Mouse (Mus musculus) heart, adult 18-20 months (tissue): ENCODE results near the gene Zdhhc18. TPM values are rescaled to one million over a fixed set of nuclear protein-coding genes. Genes with fewer than 3 reads are reported as not detected.

Experiments
- DNase-seq, 2 experiments: peaks; one replicate each; pipeline ENCODE4 v3.0.0; 2021 to 2022; ENCODE audit warnings: mixed read lengths in 1 of 2
- total RNA-seq, 2 experiments: library from RNA; stranded (reverse); gene quantifications; 2 replicates each; pipeline ENCODE4 v1.2.3; 2021

The Zdhhc18 gene
- total RNA-seq, 2 experiments from 2014 or later = 20.9 to 31.7 TPM

- no peak for DNase-seq
Measured at GRCm38 (mm10) chr4:133604175-133604574, 45.8 kb downstream of the Zdhhc18 start.

DNA sequence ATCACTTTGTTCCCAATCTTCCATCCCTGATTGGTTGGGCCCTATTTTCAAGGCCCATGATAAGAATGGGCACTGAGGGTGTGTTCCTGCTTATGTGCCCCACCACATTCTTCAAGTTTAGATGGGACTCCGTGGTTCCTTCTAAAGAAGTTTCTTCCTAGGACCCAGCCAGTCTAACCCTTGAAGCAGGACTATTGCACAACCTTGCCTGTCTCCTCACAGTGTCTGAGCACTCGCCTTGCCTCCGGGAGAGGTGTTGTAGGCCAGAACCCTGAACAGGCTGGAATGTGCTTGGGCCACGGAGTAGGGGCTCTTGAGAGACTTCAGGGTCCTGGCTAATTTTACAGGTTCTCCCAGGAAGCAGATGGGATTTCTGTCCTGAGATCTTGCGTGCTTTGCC lies 46.9 kb downstream of the Zdhhc18 start:
- no peak for DNase-seq

DNA sequence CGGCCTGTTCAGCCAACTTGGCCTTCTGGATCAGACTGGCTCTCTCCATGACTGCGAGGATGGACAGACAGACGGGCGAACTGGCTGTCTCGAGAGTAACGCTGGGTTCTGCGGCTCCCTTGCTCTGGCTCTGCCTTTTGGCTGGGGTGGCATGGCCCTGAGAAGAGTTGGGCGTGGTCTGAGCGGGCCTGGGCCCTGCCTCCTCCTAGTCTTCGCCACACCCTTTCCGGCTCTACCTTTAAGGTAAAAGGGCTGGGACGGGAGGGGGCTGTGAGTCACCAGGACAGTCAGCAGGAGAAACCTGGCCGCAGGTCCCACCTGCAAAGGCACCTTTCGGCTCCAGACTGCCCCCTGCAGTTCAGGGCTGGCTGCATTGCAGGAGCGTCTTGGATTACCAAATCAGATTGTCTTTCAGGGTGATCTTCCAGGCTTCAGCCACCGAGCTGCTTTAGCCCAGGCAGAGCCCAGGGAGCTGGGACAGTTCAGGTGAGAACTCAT lies 48.2 kb downstream of the Zdhhc18 start, which contains the start of gene Sfn:
Sfn (minus strand) TSS at position 448 of the 498 bp plus-strand sequence.
- DNase-seq = peak in 1 of 2 experiments; percentile 48

DNA sequence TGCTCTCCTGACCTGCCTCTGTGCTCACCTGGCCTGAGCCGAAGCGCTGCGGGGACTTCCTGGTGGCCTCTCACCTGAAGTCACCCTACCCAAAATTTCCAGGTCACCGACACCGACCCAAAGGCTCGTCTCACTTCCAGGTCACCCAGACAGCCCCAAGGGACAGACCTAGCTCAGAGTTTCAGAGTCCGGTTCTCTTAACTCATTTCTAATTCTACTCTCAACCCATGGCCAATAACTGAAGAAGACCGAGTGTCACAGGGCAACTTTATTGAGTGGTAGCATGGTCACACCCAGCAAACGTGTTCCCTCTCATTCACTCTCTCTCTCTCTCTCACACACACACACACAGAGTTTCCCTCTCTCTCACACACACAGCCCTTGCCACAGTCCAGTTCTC lies 49.6 kb downstream of the Zdhhc18 start:
- DNase-seq = no peak

DNA sequence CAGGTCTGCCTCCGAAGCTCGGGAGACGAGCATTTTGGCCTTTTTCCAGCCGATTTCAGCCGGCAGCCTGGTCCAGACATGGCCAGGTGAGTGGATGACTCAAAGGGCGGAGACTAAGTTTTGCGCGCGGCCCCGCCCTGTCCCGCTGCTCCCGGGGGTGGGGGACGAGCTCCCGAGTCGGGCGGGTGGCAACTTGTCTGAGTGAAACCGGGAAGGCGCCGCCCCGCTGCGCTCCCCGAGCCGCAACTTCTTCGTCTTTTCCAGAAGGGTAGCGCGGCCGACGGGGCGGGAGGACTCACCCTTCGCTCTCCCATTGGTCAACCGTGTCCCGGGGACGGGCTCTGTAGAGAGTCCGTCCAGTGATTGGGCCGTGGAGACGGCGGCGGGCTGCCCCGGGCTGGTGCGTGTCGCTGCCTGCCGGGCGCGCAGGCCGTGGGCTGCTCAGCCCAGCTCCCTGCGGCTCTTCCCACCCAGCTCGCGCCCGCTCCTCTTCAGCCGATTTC lies 50.3 kb downstream of the Zdhhc18 start:
- peak; percentile 93 to 97 for DNase-seq

GRCm38 (mm10) chr4:133599116-133599515 lies 50.8 kb downstream of the Zdhhc18 start:
- no peak for DNase-seq

DNA sequence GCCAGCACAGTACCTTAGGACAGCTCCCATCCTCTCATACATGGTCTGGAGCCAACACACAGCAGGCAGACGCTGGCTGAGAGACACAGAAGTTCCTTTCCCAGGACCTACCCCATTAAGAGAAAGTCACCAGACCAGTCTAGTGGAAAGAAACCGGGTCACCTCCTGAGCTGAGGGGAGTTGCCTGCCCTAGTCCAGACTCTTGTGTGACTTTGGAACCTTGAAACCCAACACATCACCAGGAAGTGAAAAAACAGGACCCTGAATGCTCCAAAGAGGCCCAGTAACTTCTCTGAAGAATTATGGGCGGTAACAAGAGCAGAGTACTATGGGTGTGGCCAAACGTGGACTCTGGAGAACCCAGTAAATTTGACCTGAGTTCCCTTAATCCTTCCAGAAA lies 51.3 kb downstream of the Zdhhc18 start:
- DNase-seq = no peak

DNA sequence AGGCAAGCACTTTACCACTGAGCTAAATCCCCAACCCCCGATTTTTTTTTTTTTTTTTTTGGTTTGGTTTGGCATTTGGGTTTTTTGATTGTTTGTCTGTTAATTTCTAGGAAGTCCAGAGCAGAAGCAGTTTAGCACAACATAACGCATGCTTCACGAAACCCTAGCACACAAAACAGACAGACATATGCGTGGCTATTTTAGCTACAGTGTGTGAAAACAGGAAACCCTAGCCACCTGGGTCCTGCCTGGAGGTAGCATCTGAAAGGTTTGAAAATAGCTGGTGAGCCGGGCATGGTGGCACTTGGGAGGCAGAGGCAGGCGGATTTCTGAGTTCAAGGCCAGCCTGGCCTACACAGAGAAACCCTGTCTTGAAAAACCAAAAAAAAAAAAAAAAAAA lies 53.9 kb downstream of the Zdhhc18 start:
- DNase-seq = no peak

DNA sequence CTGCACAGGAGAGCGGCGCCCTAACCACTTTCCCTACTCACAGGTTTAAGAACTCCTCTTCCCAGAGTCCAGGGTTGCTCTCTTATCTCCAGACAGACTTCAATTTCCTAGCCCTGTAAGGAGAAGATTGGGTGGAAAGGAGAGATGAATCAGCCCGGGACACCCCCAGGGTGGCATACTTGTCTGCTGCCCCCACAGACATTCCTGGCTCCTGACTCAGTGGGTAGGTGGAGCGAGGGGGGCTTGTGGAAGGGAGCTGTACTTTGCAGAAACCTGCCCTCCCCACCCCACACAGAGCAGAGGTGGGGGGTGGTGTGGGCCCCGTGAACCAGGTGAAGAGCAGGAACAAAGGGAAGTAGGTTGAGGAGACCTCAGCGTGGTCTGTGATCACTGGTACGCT lies 54.4 kb downstream of the Zdhhc18 start:
- no peak for DNase-seq

GRCm38 (mm10) chr4:133592570-133592969 lies 57.4 kb downstream of the Zdhhc18 start:
- peak; percentile 62 to 84 for DNase-seq

GRCm38 (mm10) chr4:133584059-133584951 lies 65.6 kb downstream of the Zdhhc18 start, which contains the start of gene Gpn2:
Gpn2 (plus strand) TSS chr4:133584362.
- DNase-seq = peak; percentile 88 to 90

DNA sequence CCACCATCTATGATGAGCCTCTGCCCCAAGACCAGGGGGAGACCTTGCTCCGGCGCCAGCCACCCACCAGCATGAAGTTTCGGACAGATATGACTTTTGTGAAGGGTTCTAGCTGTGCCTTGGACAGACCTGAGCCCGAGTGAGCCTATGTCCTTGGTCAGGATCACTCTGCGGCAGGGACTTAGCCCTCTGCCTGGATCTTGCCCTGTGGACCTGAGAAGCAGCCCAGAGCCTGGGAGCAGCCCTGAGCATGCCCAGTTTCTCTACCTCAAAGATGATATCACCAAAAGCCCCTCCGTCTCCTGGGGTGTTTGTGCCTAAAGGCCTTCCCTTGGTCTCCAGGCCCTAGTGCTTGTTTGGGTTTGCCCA lies 66.3 kb downstream of the Zdhhc18 start:
- no peak for DNase-seq

DNA sequence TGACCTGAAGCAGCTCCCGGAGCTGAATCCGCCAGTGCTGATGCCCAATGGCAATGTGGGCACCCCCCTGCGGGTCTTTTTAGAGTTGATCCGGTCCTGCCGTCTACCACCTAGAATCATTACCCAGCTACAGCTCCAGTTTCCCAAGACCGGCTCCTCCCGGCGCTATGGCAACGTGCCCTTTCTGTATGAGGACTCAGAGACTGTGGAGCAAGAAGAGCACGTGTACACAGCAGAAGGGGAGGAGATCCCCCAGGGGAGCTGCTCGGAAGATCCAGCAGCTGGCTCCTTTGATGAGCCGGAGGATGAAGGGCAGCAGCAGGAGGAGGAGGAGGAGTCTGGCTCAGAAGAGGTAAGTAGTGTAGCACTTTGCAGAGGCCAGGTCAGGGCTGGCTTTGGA lies 72.0 kb downstream of the Zdhhc18 start:
- DNase-seq = no peak

- no peak for DNase-seq
Measured at GRCm38 (mm10) chr4:133574843-133575202, 75.1 kb downstream of the Zdhhc18 start.

DNA sequence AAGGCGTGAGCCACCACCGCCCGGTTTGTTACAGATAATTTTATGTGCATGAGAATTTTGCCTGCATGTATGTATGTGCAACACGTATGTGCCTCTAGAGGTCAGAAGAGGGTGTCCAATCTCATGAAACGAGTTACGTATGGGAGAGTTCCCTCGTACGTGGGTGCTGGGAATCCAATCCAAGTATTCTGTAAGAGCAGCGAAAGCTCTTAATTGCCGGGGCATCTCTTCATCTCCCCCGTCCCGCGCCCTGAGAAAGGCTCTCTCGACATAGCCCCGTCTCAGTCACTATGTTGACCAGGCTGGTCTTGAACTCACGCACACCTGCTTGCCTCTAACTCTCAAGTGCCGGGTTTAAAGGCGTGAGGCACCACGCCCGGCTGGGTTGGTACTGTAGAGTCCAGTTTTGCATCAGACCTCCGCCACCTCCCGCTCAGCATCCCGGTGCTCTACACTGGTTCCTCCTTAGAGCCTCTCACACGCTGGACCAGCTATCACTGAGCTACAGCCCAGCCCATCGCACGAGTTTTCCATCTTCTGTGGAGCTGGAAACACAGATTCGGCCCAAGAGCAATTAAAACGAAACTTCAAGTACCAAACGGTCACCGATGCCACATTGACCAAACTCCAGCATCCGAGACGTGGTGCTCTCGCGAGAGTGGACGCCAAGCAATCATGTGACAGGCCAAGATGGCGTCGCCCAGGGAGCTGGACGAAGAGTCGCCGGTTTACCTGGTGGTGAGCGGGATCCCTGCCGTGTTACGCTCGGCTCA lies 75.7 kb downstream of the Zdhhc18 start, which contains the start of gene Gpatch3:
Gpatch3 (plus strand) TSS at position 676 of the 773 bp plus-strand sequence.
- peak; percentile 93 to 96 for DNase-seq

DNA sequence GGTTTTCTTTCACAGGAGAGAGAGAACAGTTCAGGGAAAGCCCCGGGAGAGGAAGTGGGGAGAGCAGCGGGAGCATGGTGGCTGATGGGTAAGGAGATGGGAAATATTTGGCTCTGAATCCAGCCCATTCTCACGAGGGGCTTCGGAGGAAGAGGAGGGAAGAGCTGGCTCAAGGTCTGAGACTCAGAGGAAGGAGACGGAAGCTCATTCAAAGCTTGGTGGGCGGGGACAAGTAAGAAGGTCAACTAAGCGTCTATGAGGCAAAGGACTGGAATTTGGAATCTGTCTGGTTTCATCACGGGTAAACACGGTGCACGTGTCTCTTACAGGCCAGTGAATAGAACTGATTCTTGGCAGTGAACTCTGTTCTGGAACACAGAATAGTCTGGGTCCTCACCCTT lies 79.9 kb downstream of the Zdhhc18 start:
- DNase-seq = no peak

GRCm38 (mm10) chr4:133569291-133570065 lies 80.5 kb downstream of the Zdhhc18 start:
- no peak for DNase-seq

GRCm38 (mm10) chr4:133567251-133567650 lies 82.7 kb downstream of the Zdhhc18 start:
- DNase-seq = no peak

- DNase-seq = peak; percentile 78 to 84
Measured at GRCm38 (mm10) chr4:133563123-133563571, 86.8 kb downstream of the Zdhhc18 start.

DNA sequence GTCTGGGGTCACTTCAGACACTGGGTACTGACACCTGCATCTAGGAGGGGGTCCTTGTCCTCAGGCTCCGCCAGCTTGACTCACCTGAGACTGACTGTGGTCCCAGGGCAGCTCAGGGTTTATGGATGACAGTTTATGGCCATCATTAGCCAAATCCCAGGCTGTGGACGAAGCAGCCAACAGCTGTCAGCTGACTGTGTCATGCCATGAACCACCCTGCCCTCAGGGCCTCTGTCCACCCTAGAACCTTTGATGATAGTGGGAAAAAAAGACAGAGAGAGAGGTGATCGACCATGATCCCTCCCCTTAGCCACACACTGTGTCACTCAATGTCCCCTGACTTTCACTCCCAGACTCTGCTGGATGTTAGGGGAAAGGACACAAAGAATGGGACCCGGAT lies 88.3 kb downstream of the Zdhhc18 start:
- DNase-seq = no peak

GRCm38 (mm10) chr4:133559846-133560245 lies 90.1 kb downstream of the Zdhhc18 start:
- DNase-seq = no peak
